Mouse (Mus musculus) sigmoid colon, adult 10 weeks (tissue): ENCODE data around the gene Olfr658. TPM values are rescaled to one million over a fixed set of nuclear protein-coding genes. Genes with fewer than 3 reads are reported as not detected.

ENCODE experiments used
- polyA plus RNA-seq: library from polyadenylated mRNA; stranded (reverse); fragments of 350-450 nt; fragmentation: Illumina TruSeq; extraction: RNeasy Lipid Tissue Mini Kit (QIAGEN cat#74804); gene quantifications from one replicate; pipeline ENCODE4 v1.2.3, GENCODE M21; 2014; ENCODE audit warnings: low read depth, low replicate concordance

Olfr658 gene
- 0.38 TPM for polyA plus RNA-seq

GRCm38 (mm10) chr7:104646841-104647482 lies at the start of gene Olfr658:
Gene Olfr658, minus strand, starts transcription at chr7:104647305.

DNA sequence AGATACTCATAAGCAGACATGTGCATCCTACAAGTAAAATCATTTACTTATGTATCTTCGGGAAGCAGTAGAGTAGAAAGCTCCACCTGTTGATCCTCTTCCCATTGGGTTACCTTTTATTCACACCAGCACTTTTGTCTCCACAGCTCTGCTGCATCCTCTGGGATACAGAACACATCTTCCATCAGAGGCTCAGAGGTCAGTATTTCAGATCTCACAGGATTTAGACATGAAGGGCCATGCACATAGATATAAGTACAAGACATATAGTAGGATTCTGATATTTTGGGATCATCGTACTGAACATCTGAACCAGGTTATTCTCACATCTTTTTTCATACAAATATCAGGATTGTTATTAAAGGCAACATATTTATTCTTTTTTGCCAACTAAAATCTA lies 39.1 kb upstream of the Olfr658 start, which contains the start of gene Olfr661:
Gene Olfr661 (plus strand): TSS at position 301 of the 400 bp plus-strand sequence.

GRCm38 (mm10) chr7:104666453-104666852 lies 19.3 kb upstream of the Olfr658 start, which contains the start of gene Olfr659:
Gene Olfr659, plus strand, starts transcription at chr7:104666753.

GRCm38 (mm10) chr7:104624494-104624893 lies 22.6 kb downstream of the Olfr658 start, which contains the start of gene Olfr657:
Gene Olfr657, plus strand, starts transcription at chr7:104624794.

DNA sequence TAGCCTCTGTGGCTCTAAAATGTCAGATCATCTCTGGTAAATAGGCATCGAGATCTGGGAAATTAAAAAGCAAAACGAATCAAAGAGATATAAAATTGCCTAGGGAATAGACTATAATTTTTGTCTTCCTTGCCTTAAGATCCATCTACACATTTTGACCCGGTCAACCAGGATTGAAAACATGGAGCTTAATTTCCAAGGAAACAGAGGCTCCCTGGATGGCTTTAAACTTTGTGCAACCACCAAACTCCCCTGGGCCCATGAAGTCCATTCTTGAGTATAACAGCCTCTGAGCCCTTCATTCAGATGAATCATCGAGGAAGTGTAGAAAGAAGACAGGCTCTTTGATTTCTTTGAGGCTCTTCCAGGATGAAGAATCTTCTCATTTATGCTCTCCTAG lies 33.5 kb downstream of the Olfr658 start, which contains the start of gene Olfr656:
Gene Olfr656 (plus strand): TSS at position 301 of the 400 bp plus-strand sequence.

DNA sequence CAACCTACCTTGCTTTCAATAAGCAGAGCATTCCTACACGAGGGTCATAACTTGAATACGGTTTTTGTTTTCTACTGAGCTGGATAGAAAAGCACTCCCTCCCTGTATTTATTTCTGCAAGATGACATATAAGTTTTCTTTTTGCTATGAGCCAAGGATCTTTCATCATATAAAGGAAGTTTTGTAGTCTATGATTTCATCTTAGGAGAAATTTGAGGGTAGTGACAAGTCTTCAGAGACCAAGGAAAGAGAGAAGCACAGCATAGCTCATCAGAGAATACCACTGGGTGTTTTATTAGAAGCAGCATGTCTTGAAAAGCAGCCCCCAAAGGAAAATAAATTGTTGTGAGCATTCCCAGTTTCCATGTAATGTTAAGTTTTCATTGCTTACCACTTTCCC lies 45.4 kb downstream of the Olfr658 start, which contains the start of gene Olfr655:
Gene Olfr655 (minus strand): TSS at position 101 of the 400 bp plus-strand sequence.

Other genes starting within 250 kb of the Olfr658 start
- gene Trim30c, start 246.5 kb downstream of the Olfr658 start, polyA plus RNA-seq: 0.76 TPM
- 47.4 TPM for gene Trim30a, start 182.1 kb downstream of the Olfr658 start, polyA plus RNA-seq
- gene Trim30d, start 139.5 kb downstream of the Olfr658 start, polyA plus RNA-seq: 112 TPM
- gene Olfr651, start 97.2 kb downstream of the Olfr658 start, polyA plus RNA-seq: not detected
- not detected for gene Olfr652, start 86.4 kb downstream of the Olfr658 start, polyA plus RNA-seq
- gene Olfr653, start 70.0 kb downstream of the Olfr658 start, polyA plus RNA-seq: not detected
- gene Olfr654, start 60.3 kb downstream of the Olfr658 start, polyA plus RNA-seq: not detected
- not detected for gene Olfr655, start 45.5 kb downstream of the Olfr658 start, polyA plus RNA-seq
- not detected for gene Olfr656, start 33.4 kb downstream of the Olfr658 start, polyA plus RNA-seq
- gene Olfr657, start 22.5 kb downstream of the Olfr658 start, polyA plus RNA-seq: not detected
- not detected for gene Olfr659, start 19.4 kb upstream of the Olfr658 start, polyA plus RNA-seq
- gene Olfr661, start 39.2 kb upstream of the Olfr658 start, polyA plus RNA-seq: not detected
- gene Usp17le, start 130.2 kb upstream of the Olfr658 start, polyA plus RNA-seq: not detected
- gene Usp17lb, start 195.3 kb upstream of the Olfr658 start, polyA plus RNA-seq: not detected
- gene Usp17la, start 209.7 kb upstream of the Olfr658 start, polyA plus RNA-seq: not detected
- gene Olfr665, start 230.7 kb upstream of the Olfr658 start, polyA plus RNA-seq: not detected
- gene Olfr666, start 248.6 kb upstream of the Olfr658 start, polyA plus RNA-seq: not detected